Mouse (Mus musculus): ENCODE results near the gene Per2. TPM values are rescaled to one million over a fixed set of nuclear protein-coding genes. Genes with fewer than 3 reads are reported as not detected.

The Per2 gene
- polyA plus RNA-seq, 1 experiment from 2014 or later = 1.4 TPM

DNA sequence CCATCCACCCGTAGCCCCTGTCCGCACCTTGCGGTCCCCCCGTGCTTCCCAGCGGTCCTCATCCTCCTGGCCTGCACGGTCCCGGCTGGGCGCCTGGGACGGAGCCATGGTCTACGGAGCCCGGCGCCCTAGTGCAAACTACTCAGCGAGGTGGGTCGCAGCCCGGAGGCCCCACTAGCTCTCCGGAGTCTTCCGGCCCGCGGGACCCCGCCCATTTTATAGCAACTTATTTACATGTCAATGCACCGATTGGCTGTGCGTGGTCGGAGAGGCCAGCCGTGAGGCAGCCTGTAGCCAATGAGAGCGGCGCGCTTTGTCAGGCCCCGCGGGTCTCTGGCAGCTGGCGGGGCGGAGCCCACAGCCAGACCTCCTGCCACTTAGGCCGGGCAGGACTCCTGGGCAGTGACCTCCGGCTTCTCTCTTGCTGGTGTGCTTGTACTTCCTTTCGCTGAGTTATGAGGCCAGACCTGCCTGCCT lies 46.1 kb downstream of the Per2 start:
- under 1% methylated on average over 34 of the region's 34 CpGs for WGBS (ENCODE audit: insufficient replicate concordance)
- peak; percentile 95 for ATAC-seq (ENCODE audit: low read depth)
- peak overlapping the region; percentile 84 for H3K9ac ChIP-seq

DNA sequence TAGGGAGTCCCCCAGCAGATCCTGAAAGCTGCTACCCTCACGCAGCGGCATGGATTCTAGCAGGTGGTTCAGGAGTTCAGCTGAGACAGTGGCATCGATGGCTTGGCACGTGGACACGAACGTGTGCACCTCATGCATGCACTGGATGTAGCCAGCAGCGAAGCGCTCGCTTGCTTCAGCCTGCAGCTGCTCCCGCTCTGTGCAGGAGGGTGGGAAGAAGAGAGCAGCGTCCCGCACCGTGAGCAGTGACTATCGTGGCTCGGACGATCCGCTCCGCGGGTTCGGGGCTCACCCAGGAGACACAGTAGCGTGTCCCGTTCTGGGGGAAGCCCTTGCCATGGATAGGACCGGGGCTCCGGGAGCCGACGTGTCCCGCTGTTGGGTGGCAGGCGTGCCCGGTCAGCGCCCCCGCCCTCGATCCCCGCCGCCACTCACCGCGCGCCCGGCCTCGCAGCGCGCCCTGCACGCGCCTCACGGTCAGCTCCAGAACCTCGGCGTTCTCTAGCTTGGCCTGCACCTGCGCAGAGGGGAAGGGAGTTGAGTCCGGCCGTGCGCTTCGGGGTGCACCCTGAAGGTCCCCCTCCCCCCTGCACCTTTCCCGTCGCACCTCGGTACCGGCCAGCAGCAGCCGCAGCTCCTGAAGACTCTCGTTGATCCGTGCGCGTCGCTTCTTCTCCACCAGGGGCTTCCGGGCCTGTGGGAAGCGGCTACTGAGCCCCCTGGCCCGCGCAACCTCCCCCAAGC lies 46.7 kb downstream of the Per2 start:
- Histone ChIP-seq H3K4me2 (peak overlapping the region; percentile 99), H3K4me3 (replicated peaks) (peak overlapping the region; percentile 80), H3K9me3 (replicated peaks) (no peaks in the 10 kb centered on the region), H3K36me3 (peaks cover 5% of the 10 kb centered on the region; the same call in 1 of the 2 replicates), H3K4me1 (replicated peaks) (peaks cover 31% of the 10 kb centered on the region), H3K27me3 (peaks cover 21% of the 10 kb centered on the region), H3K27ac (peak overlapping the region; percentile 62; the same call in 1 of the 2 replicates), H3K9ac (peak overlapping the region; percentile 84)
- 5% methylated on average over 65 of the region's 65 CpGs for WGBS (ENCODE audit: insufficient replicate concordance)
- ATAC-seq (ENCODE audit: low read depth) = peak; percentile 19
- DNase-seq = peak; percentile 28

More for the DNA sequence above, 46.1 kb downstream of the Per2 start:
- Histone ChIP-seq H3K4me2 (peak overlapping the region; percentile 99), H3K36me3 (peaks cover 8% of the 10 kb centered on the region; the same call in 1 of the 2 replicates), H3K4me3 (replicated peaks) (peak overlapping the region; percentile 80), H3K4me1 (replicated peaks) (peaks cover 31% of the 10 kb centered on the region), H3K27me3 (peaks cover 21% of the 10 kb centered on the region), H3K9me3 (replicated peaks) (no peaks in the 10 kb centered on the region), H3K27ac (peak overlapping the region; percentile 62)
- DNase-seq = peak; percentile 90

DNA sequence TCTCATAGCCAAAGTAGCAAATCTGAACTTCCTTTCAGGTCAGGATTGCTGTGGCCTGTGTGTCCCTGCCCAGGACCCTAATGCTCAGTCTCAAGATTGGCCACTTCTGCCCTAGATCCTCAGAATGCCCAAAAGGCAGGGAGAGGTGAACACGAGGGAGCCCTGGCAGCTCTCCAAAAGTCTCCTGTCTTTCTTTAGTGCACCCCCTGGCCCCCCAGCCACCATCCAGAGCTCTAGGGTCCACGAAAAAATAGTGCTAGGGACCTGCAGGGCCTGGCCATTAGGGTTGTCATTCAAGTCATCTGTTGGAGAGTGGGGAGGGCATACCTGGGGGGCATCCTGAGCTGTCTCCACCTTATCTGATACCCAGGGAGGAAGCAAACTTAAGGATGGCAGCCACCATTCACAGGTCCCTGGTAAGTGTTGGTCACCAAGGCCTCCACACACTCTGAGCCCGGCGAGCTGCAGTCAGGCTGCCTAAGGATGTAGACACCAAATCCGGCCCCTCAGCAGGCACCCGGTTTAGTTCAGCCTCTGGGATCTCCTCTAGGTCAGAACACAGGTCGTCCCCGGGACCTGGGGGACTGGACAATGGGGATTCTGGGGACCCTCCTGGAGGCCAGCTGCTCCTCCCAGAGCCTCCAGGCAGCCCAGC lies 47.4 kb downstream of the Per2 start:
- Histone ChIP-seq H3K4me1 (replicated peaks) (peaks cover 31% of the 10 kb centered on the region), H3K9ac (peak overlapping the region; percentile 84; the same call in 1 of the 2 replicates), H3K27ac (no peak overlapping the region), H3K27me3 (peaks cover 24% of the 10 kb centered on the region), H3K4me2 (peak overlapping the region; percentile 99), H3K4me3 (replicated peaks) (peak overlapping the region; percentile 80), H3K36me3 (peaks cover 2% of the 10 kb centered on the region; the same call in 1 of the 2 replicates), H3K9me3 (replicated peaks) (no peaks in the 10 kb centered on the region)
- no peak for DNase-seq
- WGBS (ENCODE audit: insufficient replicate concordance) = 69% methylated on average over 8 of the region's 8 CpGs
- no peak for ATAC-seq (ENCODE audit: low read depth)

DNA sequence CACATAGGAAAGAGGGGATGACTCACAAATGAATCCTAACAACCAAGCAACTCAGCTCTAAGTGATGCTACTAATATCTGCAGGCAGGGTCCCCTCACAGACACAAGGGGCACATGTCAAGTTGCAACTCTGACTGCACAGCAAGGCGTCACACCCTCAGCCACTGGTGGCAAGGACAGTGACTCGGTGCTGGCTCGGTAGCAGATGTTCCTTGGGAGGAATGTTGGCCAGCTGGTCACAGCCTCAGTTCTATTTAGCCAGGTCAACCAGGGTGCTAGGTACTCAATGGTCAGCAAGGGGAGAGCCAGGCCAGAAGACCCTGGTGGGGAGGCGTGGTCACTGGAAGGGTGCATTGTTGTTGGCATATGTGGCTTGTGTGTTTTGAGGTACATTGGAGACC lies 51.3 kb downstream of the Per2 start:
- H3K9ac ChIP-seq = no peak overlapping the region
- H3K27ac ChIP-seq = no peak overlapping the region
- peaks cover 32% of the 10 kb centered on the region for H3K27me3 ChIP-seq
- no peak overlapping the region for H3K4me2 ChIP-seq
- no peak for DNase-seq
- no peaks in the 10 kb centered on the region for H3K9me3 ChIP-seq (replicated peaks)
- no peaks in the 10 kb centered on the region for H3K36me3 ChIP-seq
- no peak for ATAC-seq (ENCODE audit: low read depth)
- H3K4me1 ChIP-seq (replicated peaks) = peaks cover 10% of the 10 kb centered on the region
- no peak overlapping the region for H3K4me3 ChIP-seq (replicated peaks)
- 69% methylated on average over 4 of the region's 4 CpGs for WGBS (ENCODE audit: insufficient replicate concordance)

DNA sequence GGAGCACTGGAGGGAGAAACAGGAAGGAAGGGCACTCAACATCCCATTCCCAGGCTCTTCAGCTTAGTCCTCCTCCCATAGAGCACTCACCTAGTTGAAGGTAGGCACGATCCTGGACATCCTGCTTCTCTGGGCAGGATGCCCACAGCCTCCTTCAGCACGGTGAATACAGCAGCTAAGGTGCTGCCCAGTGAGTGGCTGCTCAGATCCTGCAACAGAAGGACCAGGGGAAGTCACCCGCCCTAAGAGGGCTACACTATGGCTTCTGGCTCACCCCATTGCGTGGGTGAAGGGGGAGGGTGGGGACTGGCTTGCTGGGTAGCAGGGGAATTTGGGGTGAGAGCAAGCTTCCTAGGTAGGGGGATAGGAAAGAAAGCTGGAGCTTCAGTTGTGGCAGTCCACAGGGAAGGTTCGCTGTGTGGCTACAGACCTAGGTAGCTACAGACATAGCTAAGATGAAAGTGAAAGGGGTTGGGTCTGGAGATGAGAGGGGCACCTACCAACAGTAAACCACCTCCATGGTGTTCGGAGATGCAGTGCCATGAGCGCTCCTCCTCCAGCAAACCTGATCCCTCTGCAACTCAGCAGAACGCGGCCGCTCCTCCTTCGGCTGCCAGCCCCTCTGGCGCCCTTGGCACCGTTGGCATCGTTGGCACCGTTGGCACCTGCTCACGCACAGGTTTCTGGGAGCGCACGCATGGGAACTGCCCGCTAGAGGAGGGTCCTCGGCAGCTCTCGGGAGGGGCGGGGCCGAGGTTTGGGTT lies 53.5 kb downstream of the Per2 start:
- Histone ChIP-seq H3K27me3 (peaks cover 23% of the 10 kb centered on the region), H3K4me3 (replicated peaks) (no peak overlapping the region), H3K4me1 (replicated peaks) (no peaks in the 10 kb centered on the region), H3K27ac (no peak overlapping the region), H3K9ac (no peak overlapping the region), H3K9me3 (replicated peaks) (no peaks in the 10 kb centered on the region), H3K4me2 (no peak overlapping the region), H3K36me3 (no peaks in the 10 kb centered on the region)
- WGBS (ENCODE audit: insufficient replicate concordance) = 41% methylated on average over 23 of the region's 23 CpGs
- ATAC-seq (ENCODE audit: low read depth) (no peak), DNase-seq (no peak)

DNA sequence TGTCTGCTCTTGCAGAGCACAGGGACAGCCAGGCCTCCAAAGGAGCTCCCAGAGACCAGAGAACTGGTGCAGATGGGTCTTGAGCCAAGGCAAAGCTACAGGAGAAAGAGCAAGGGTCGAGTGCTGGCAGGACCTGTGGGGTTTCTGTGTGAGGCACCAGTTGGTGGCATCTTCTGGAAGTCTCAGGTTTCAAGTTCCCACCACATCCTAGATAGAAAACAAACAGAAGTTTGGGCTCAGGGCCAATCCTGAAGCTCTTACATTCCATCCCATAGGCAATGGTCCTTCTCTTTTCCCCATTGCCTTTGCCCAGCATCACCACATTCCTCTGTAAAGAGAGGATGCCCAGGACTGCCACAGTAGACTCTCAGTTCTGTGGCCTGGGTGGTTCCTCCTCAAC lies 54.1 kb downstream of the Per2 start:
- no peak overlapping the region for H3K4me2 ChIP-seq
- no peaks in the 10 kb centered on the region for H3K4me1 ChIP-seq (replicated peaks)
- no peak overlapping the region for H3K27ac ChIP-seq
- H3K36me3 ChIP-seq = no peaks in the 10 kb centered on the region
- no peak overlapping the region for H3K9ac ChIP-seq
- H3K4me3 ChIP-seq (replicated peaks) = no peak overlapping the region
- H3K27me3 ChIP-seq = peaks cover 23% of the 10 kb centered on the region
- DNase-seq (no peak), ATAC-seq (ENCODE audit: low read depth) (no peak)
- no peaks in the 10 kb centered on the region for H3K9me3 ChIP-seq (replicated peaks)
- WGBS (ENCODE audit: insufficient replicate concordance) = 19% methylated on average over 1 of the region's 1 CpGs

DNA sequence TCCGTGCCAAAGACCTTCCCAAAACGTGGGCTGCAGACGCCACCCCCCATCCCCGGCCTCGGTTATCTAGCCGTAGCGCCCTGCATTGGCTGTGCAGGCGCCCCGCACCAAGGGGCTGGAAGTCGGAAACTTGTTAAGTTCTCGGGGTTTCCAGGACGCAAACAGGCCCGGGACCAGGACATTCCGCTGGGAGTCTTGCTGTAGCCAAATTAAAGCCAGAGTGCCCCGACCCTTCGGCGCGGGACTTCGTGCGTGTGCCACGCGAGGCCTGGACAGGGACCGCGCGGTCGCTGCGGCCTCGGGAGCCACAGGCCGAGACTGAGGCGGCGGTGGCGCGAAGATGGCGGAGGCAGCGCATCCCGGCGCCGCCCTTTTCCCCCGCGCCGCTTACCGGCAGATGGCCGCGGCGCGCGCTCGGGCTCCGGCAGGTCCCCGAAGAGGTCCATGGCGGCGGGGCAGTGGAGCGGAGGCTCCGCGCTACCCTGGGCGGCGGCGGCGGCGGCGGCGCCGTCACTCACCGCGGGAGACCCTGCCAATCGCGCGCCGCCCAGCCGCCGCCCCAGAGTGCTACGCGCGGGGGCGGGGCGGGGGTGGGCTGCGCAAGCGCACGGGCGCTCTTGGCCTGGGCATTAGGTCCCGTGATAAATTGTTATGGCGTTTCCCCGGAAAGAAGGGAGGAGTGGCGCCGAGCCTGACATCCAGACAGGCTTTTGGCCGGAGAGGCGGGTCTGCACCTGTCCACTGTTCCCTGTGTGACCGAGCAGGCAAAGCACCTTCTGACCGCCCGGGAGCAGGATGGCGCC lies 60.7 kb downstream of the Per2 start, which contains the start of gene Ilkap:
Gene Ilkap (minus strand): TSS at position 556 of the 803 bp plus-strand sequence.
- DNase-seq (peak; percentile 79), ATAC-seq (ENCODE audit: low read depth) (peak; percentile 98)
- Histone ChIP-seq H3K36me3 (peaks cover 30% of the 10 kb centered on the region), H3K4me2 (peak within 1 kb of the TSS; percentile 92), H3K9me3 (replicated peaks) (no peaks in the 10 kb centered on the region), H3K4me1 (replicated peaks) (peaks cover 36% of the 10 kb centered on the region), H3K27ac (peak within 1 kb of the TSS; percentile 85), H3K9ac (peak within 1 kb of the TSS; percentile 97), H3K4me3 (replicated peaks) (peak within 1 kb of the TSS; percentile 95), H3K27me3 (no peaks in the 10 kb centered on the region)
- WGBS (ENCODE audit: insufficient replicate concordance) = under 1% methylated on average over 90 of the region's 91 CpGs

DNA sequence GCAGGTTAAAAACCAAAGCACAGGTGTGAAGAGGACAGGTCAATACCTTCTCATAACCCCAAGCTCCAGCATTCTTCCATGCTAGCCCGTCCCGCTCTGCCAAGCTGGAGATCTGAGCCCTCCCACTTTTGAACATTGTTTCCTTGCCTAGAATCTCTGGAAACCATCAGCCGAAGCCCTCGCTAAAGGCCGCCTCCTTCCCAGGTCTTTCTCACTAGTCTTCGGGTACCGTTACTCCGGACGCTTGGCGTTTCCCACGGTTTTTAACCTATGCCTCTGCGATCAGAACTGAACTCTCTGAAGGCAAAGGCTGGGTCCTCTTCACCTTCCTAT lies 61.2 kb downstream of the Per2 start:
- H3K9ac ChIP-seq = peak overlapping the region; percentile 97
- no peaks in the 10 kb centered on the region for H3K9me3 ChIP-seq (replicated peaks)
- H3K36me3 ChIP-seq = peaks cover 36% of the 10 kb centered on the region
- ATAC-seq (ENCODE audit: low read depth) (no peak), DNase-seq (no peak)
- H3K4me3 ChIP-seq (replicated peaks) = peak overlapping the region; percentile 95
- H3K27ac ChIP-seq = peak overlapping the region; percentile 85
- H3K27me3 ChIP-seq = no peaks in the 10 kb centered on the region
- H3K4me2 ChIP-seq = peak overlapping the region; percentile 92
- under 1% methylated on average over 12 of the region's 12 CpGs for WGBS (ENCODE audit: insufficient replicate concordance)
- peaks cover 36% of the 10 kb centered on the region for H3K4me1 ChIP-seq (replicated peaks)

DNA sequence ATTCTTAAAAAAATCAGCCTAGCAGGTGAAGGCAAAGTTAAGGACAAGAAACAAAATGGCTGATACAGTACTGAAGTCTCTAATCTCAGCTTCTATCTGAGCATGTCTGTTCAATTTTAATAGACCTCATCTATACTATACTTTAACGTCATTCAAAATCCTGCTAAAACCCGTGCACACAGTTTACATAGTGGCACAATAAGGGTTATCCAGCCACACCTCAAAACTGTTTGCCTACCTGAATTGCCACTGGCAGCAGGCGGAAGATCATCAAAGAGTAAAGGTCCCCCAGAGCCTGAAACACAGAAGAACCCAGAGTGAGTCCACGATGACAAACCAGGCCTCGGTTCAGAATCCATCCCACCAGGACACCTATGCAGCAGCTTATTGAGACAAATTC lies 68.8 kb downstream of the Per2 start:
- peaks cover 94% of the 10 kb centered on the region for H3K36me3 ChIP-seq

DNA sequence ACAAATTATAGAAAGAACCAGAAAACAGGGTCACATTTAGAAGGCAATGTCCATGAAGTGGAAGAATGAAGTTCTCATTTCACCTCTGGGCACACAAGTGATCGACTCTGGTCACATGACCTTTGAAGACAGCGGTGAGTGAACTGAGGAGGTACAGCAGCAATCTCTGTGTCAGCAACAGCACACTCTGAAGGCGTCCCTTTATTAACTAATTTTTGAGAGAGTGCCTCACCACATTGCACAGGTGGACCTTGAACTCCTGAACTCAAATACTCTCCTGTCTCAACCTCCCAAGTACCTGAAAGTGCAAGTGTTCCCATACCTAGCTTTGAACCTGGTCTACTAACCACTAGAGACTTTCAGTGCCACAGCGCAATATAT lies 78.0 kb downstream of the Per2 start:
- Histone ChIP-seq H3K4me3 (replicated peaks) (no peak overlapping the region), H3K36me3 (peaks cover 94% of the 10 kb centered on the region), H3K27ac (no peak overlapping the region), H3K27me3 (no peaks in the 10 kb centered on the region), H3K9me3 (replicated peaks) (no peaks in the 10 kb centered on the region), H3K4me1 (replicated peaks) (peaks cover under 1% of the 10 kb centered on the region), H3K9ac (no peak overlapping the region), H3K4me2 (no peak overlapping the region)
- WGBS (ENCODE audit: insufficient replicate concordance) = 83% methylated on average over 4 of the region's 4 CpGs
- no peak for DNase-seq
- ATAC-seq (ENCODE audit: low read depth) = no peak

More for the DNA sequence above, 68.8 kb downstream of the Per2 start:
- peaks cover 6% of the 10 kb centered on the region for H3K4me1 ChIP-seq (replicated peaks)
- no peak for DNase-seq
- no peak overlapping the region for H3K9ac ChIP-seq
- no peak overlapping the region for H3K4me3 ChIP-seq (replicated peaks)
- no peak for ATAC-seq (ENCODE audit: low read depth)
- no peak overlapping the region for H3K27ac ChIP-seq
- H3K9me3 ChIP-seq (replicated peaks) = no peaks in the 10 kb centered on the region
- no peaks in the 10 kb centered on the region for H3K27me3 ChIP-seq
- no peak overlapping the region for H3K4me2 ChIP-seq
- WGBS (ENCODE audit: insufficient replicate concordance) = 89% methylated on average over 5 of the region's 5 CpGs
